Mouse (Mus musculus) right cerebral cortex, postnatal 4 days (tissue): Measurements from ENCODE around the gene Vtn.

Experiments used
- DNase-seq: peaks from one replicate; pipeline ENCODE4 v3.0.0-alpha.2; 2022

The Vtn gene

DNA sequence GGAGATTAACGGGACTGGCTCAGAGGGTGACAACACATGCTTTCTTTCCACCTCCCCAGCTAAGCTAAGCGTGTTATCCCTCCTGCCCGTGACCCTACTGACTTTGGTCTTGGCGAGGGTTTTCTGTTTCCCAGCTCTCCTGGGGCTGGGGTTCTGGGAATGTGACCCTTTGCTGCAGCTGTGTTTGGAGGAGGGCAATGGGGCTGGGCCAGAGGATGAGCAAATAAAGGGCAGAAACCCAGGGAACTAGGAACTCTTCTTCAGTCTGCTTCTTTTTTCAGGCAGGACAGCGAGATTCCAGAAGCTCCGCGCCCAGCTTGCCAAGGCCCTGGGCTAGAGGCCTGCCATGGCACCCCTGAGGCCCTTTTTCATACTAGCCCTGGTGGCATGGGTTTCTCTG lies at the start of gene Vtn:
TSS of gene Vtn (plus strand) at position 88 of the 400 bp plus-strand sequence.
- no peak for DNase-seq

DNA sequence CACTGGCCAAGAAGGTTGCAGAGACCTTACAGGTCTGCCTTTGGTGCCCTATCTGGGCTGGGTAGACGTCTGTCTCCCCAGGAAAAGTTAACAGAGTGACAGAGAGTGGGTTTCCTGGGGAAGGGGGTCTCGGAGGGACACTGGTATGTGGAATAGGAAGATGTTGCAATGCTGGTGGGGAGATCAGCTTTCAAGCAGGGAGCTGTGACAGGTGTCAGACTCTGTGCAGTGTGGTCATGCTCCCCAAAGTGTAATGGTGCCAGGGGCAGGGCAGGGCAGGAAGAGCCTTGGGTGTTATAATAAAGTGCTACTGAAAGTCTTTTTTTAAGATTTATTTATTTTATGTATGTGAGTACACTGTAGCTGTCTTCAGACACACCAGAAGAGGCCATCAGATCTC lies 48.6 kb upstream of the Vtn start:
- no peak for DNase-seq

DNA sequence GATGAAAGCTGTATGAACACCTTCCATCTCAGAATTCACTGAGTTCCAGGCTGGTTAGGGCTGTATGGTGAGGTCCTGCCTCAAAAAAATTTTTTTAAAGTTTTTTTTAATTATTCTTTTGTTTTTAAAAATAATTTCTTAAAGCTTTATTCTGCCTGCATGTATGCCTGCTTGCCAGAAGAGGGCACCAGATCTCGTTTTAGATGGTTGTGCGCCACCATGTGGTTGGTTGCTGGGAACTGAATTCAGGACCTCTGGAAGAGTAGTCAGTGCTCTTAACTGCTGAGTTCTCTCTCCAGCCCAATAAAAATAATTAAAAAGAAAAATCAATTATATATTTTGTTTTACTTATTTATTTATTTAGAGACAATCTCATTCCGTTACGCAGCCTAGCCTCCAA lies 45.2 kb upstream of the Vtn start:
- DNase-seq = peak; percentile 79

GRCm38 (mm10) chr11:78454276-78454675 lies 44.6 kb upstream of the Vtn start:
- DNase-seq = no peak

DNA sequence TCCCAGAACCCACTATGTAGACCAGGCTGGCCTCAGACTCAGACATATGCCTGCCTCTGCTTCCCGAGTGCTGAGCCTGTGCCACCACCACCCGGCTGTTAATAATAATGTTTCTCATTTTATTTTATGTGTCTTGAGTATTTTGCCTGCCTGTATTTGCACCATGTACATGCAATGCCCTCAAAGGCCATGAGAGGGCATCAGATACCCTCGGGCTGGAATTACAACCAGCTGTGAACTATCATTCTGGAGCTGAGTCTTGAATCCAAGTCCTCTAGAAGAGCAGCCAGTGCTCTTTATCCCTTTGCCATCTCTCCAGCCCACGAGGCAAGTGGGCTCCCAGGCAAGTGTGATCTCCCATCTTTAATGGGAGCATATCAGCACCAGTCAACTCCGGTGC lies 43.6 kb upstream of the Vtn start:
- no peak for DNase-seq

DNA sequence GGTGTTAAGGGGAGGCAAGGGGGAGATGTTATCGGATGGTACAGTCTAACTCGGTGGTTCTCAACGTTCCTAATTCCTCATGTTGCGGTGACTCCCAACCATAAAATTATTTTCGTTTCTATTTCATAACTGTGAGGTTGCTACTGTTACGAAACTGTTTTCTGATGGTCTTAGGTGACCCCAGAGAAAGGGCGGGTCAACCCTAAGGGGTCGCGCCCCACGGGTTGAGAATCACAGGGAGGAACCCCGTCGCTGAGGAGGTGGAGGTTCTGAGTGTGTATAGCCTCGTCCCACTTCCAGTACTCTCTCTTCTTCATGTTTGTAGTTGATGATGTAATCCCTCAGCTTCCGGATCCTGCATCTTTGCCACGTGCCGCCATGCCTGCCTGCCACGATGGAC lies 40.2 kb upstream of the Vtn start:
- DNase-seq = no peak

DNA sequence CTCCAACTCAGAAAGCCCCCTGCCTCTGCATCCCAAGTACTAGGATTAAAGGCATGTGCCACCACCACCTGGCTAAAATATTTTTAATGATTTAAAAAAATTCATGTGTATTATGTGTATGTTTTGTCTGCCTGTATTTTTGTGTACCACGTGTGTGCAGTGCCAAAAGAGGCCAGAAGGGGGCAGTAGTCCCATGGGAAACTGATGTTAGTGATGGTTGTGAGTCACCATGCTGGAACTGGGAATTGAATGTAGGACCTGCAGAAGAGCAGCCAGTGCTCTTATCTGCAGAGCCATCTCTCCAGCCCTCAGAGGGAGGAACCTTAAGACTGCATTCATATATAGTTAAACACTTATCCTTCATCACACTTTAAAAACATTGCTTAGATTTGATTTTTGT lies 37.0 kb upstream of the Vtn start:
- DNase-seq = no peak

- DNase-seq = no peak
These were observed 36.2 kb upstream of the Vtn start for GRCm38 (mm10) chr11:78462669-78463068.

DNA sequence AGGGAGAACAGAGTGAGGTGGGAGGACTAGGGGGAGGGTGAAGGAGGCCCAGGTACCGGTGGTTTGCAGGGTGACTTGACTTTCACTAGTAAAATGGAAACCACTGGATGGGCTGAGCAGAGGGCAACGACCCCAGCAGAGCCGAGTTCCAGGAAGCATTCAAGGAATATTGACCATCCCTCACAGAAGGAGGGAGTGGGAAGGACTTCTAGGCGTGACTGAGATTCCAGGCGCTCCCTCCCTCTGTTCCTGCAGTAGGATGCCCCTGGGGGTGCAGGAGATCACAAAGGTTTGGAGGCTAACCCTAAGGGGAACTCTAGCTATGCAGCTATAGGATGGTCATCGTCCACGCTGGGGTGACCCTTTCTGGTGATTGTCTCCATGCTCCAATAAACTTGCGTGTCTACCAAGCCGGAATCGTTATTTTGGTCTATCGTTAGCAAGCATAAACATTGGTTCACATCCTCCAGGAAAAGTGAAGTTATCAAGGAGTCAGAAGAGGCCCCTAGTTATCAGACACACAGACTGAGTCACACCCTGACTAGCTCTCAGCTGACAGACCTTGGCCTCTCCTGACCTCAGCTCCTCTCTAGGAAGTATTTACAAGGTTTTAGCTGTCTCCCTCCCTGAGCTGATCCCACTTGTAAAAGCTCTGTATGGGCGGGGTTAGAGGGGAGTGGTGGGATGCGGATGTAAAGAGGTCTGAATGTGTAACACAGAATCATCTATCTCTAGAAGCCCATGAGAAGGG lies 35.4 kb upstream of the Vtn start:
- DNase-seq = no peak

GRCm38 (mm10) chr11:78465116-78465515 lies 33.8 kb upstream of the Vtn start:
- no peak for DNase-seq

- DNase-seq = peak; percentile 81
These were observed 33.2 kb upstream of the Vtn start, which contains the start of gene Slc46a1 for GRCm38 (mm10) chr11:78465568-78466180. Gene Slc46a1 (plus strand): TSS chr11:78465697.

GRCm38 (mm10) chr11:78466242-78466912 lies 32.5 kb upstream of the Vtn start:
- DNase-seq = no peak

- no peak for DNase-seq
These were observed 31.4 kb upstream of the Vtn start for GRCm38 (mm10) chr11:78467515-78467914.

GRCm38 (mm10) chr11:78467932-78468331 lies 31.0 kb upstream of the Vtn start:
- no peak for DNase-seq

GRCm38 (mm10) chr11:78471326-78472103 lies 27.4 kb upstream of the Vtn start:
- no peak for DNase-seq

DNA sequence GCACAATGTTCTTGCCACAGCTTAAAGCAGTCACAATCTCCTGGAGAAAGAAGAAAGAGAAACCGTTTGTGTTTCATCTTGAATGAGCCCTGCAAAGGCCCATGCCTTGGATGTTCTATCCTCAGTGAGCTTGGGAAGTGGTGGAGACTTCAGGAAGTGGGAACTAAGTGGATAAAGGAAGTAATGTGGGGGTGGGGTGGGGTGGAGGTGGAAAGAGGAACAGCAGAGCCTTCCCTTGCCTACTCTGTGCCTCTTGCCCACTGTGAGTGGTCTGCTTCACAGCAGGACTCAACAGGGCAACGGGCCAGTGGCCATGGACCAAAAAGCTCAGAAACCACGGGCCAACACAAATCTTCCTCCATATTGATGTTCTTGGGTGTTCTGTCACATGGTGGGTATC lies 23.6 kb upstream of the Vtn start:
- DNase-seq = no peak

DNA sequence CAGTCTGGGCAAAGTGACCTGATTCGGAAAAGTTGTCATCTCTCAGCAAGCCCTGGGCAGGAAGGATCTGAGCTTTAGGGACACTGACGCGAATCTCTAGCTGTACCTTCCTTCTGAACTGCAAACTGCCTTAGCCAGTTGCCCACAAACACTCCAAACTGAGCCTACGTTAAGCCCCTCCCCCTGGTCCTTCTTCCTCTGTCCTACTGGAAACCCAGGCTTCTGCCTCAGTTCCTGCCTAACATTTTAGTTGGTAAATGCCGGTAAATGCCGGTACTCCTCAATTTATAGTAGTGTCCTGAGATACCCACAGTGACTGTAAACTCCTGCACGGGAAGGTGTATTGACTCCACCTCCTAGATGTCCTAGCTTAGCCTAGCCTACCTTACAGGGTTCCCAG lies 15.3 kb upstream of the Vtn start:
- no peak for DNase-seq

- DNase-seq = peak; percentile 84
These were observed 10.7 kb upstream of the Vtn start for GRCm38 (mm10) chr11:78488168-78488567.

GRCm38 (mm10) chr11:78490781-78491241 lies 8.1 kb upstream of the Vtn start:
- peak; percentile 64 for DNase-seq

DNA sequence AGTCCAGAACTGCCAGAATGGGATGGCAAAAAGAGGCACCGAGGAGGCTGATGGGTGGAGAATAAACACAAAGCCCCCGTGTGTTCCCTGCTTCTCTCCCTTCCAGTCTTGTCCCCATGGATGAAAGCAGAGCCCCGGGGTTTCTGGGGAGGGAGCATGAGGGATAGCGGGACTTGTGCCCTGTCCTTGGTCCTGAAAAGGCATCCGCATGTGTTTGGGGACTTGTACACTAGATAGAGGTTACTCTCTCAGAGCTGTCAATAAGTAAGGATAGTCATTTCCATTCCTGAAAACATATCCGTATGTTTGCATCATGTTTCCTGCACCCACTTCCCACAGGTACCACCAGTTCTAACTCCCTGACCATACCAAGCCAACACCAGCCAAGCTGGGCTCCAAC lies 3.0 kb upstream of the Vtn start:
- no peak for DNase-seq

- peak; percentile 52 for DNase-seq
These were observed 1.8 kb upstream of the Vtn start for GRCm38 (mm10) chr11:78497071-78497541.

- peak; percentile 94 for DNase-seq
These were observed 1.1 kb upstream of the Vtn start, which contains the start of gene Sarm1 for GRCm38 (mm10) chr11:78497544-78498522. Gene Sarm1 (minus strand): TSS chr11:78497754.
